Mouse (Mus musculus): Measurements from ENCODE around the gene Etnk1. TPM values are rescaled to one million over a fixed set of nuclear protein-coding genes. Genes with fewer than 3 reads are reported as not detected.

Gene Etnk1
- polyA plus RNA-seq, 1 experiment from 2014 or later = 37.9 TPM

Other genes starting within 250 kb of the Etnk1 start
- gene St8sia1, start 202.8 kb upstream of the Etnk1 start, polyA plus RNA-seq (2015; fragmentation: Nextera tagmentation; extraction: Ambion mirVana) = 8.1 and 10.0 TPM in 2 replicates
- gene C2cd5, start 67.1 kb upstream of the Etnk1 start, polyA plus RNA-seq (2015; fragmentation: Nextera tagmentation; extraction: Ambion mirVana) = 22.7 and 29.0 TPM in 2 replicates

Measured in thymus, postnatal 0 days (tissue).